Mouse (Mus musculus) liver, embryonic 11.5 days (tissue): ENCODE measurements around the gene Sdc4. TPM values are rescaled to one million over a fixed set of nuclear protein-coding genes. Genes with fewer than 3 reads are reported as not detected.

Experiments used
- ATAC-seq: fragments of 200-750 bp; cut with Nextera tagmentation; replicated peaks from 2 replicates; pipeline ENCODE4 v1.8.0; 2017; ENCODE audit warnings: moderate number of reproducible peaks, mild to moderate bottlenecking, moderate TSS enrichment, moderate library complexity; ENCODE audit not compliant: low FRiP score
- DNase-seq: peaks from one replicate; pipeline ENCODE4 v3.0.0-alpha.2; 2017; ENCODE audit warnings: low spot score
- H3K27ac ChIP-seq: fragments of 300-500 bp; sonication (generic); 2 replicates; pipeline ENCODE4 v1.5.1; 2014; ENCODE audit warnings: mild to moderate bottlenecking, low read depth, low read length, control low read depth
- H3K27me3 ChIP-seq: fragments of 300-500 bp; sonication (generic); replicated peaks from 2 replicates; pipeline ENCODE4 v1.6.1; 2014; ENCODE audit warnings: low read length, mixed read lengths; ENCODE audit not compliant: control insufficient read depth, insufficient read depth
- H3K36me3 ChIP-seq: fragments of 300-500 bp; sonication (generic); 2 replicates; pipeline ENCODE4 v1.6.1; 2014; ENCODE audit warnings: mild to moderate bottlenecking, low read length, moderate library complexity, mixed read lengths; ENCODE audit not compliant: control insufficient read depth, insufficient read depth
- H3K4me1 ChIP-seq: fragments of 300-500 bp; sonication (generic); replicated peaks from 2 replicates; pipeline ENCODE4 v1.6.1; 2014; ENCODE audit warnings: low read length, mixed read lengths; ENCODE audit not compliant: control insufficient read depth, insufficient read depth
- H3K4me2 ChIP-seq: fragments of 300-500 bp; sonication (generic); 2 replicates; pipeline ENCODE4 v1.6.1; 2014; ENCODE audit warnings: mild to moderate bottlenecking, control low read depth, moderate library complexity
- H3K4me3 ChIP-seq: fragments of 300-500 bp; sonication (generic); 2 replicates; pipeline ENCODE4 v1.5.1; 2014; ENCODE audit warnings: low read depth, low read length, control low read depth
- H3K9ac ChIP-seq: fragments of 300-500 bp; sonication (generic); 2 replicates; pipeline ENCODE4 v1.6.1; 2014; ENCODE audit warnings: low read depth, low read length, control low read depth
- H3K9me3 ChIP-seq: fragments of 300-500 bp; sonication (generic); 2 replicates; pipeline ENCODE4 v1.6.1; 2016; ENCODE audit warnings: low read length, inconsistent platforms, mixed read lengths; ENCODE audit not compliant: control insufficient read depth
- WGBS: fragments of 180-500 bp; shearing (Covaris S2); extraction: QIAGEN DNeasy Blood & Tissue Kit; methylation state at CpG from one replicate; pipeline ENCODE4 v1.1.7; 2014; 5-methylcytosine and 5-hydroxymethylcytosine counted together
- polyA plus RNA-seq: library from polyadenylated mRNA; unstranded; fragments of >200 nt; fragmentation: Nextera tagmentation; extraction: Ambion mirVana; gene quantifications from 2 replicates; pipeline ENCODE4 v1.2.1, GENCODE M21; 2014

The Sdc4 gene
- polyA plus RNA-seq, 1 experiment from 2014 or later: 38.9 TPM

- Histone ChIP-seq H3K9ac (no peak overlapping the region), H3K4me2 (no peak overlapping the region), H3K36me3 (no peaks in the 10 kb centered on the region), H3K9me3 (no peaks in the 10 kb centered on the region), H3K4me3 (no peak overlapping the region), H3K27me3 (no peaks in the 10 kb centered on the region), H3K4me1 (no peaks in the 10 kb centered on the region), H3K27ac (no peak overlapping the region)
- no peak for DNase-seq
- 79% methylated on average over 15 of the region's 15 CpGs for WGBS
- no peak for ATAC-seq
Measured at GRCm38 (mm10) chr2:164377478-164378426, 65.9 kb downstream of the Sdc4 start.

Other genes starting within 250 kb of the Sdc4 start
- not detected in 2 replicates for gene Wfdc15a, start 243.8 kb downstream of the Sdc4 start, polyA plus RNA-seq
- not detected in 2 replicates for gene Wfdc15b, start 222.2 kb downstream of the Sdc4 start, polyA plus RNA-seq
- gene Svs2, start 205.4 kb downstream of the Sdc4 start, polyA plus RNA-seq: not detected in 2 replicates
- gene Svs3b, start 187.2 kb downstream of the Sdc4 start, polyA plus RNA-seq: not detected in 2 replicates
- not detected in 2 replicates for gene Svs4, start 165.4 kb downstream of the Sdc4 start, polyA plus RNA-seq
- not detected in 2 replicates for gene Svs3a, start 154.6 kb downstream of the Sdc4 start, polyA plus RNA-seq
- gene Svs6, start 127.1 kb downstream of the Sdc4 start, polyA plus RNA-seq: not detected in 2 replicates
- gene Svs5, start 111.1 kb downstream of the Sdc4 start, polyA plus RNA-seq: not detected in 2 replicates
- 9.4 and 11.6 TPM in 2 replicates for gene Slpi, start 54.8 kb downstream of the Sdc4 start, polyA plus RNA-seq
- gene Rbpjl, start 40.7 kb downstream of the Sdc4 start, polyA plus RNA-seq: 0.04 and 0.12 TPM in 2 replicates
- gene Matn4, start 38.7 kb downstream of the Sdc4 start, polyA plus RNA-seq: 0.14 and 0.32 TPM in 2 replicates
- gene Sys1, start 13.1 kb upstream of the Sdc4 start, polyA plus RNA-seq: 49.1 and 52.8 TPM in 2 replicates
- gene Gm20458, start 17.1 kb upstream of the Sdc4 start, polyA plus RNA-seq: 4.4 and 7.4 TPM in 2 replicates
- not detected in 2 replicates for gene Trp53tg5, start 29.8 kb upstream of the Sdc4 start, polyA plus RNA-seq
- 2.1 TPM in 2 replicates for gene Dbndd2, start 42.2 kb upstream of the Sdc4 start, polyA plus RNA-seq
- gene Pigt, start 53.6 kb upstream of the Sdc4 start, polyA plus RNA-seq: 52.1 and 58.7 TPM in 2 replicates
- 8.2 and 9.1 TPM in 2 replicates for gene Wfdc2, start 118.5 kb upstream of the Sdc4 start, polyA plus RNA-seq
- gene Spint3, start 129.6 kb upstream of the Sdc4 start, polyA plus RNA-seq: not detected in 2 replicates
- not detected in 2 replicates for gene Wfdc6a, start 141.6 kb upstream of the Sdc4 start, polyA plus RNA-seq
- not detected in 2 replicates for gene Eppin, start 149.7 kb upstream of the Sdc4 start, polyA plus RNA-seq
- gene Wfdc6b, start 169.6 kb upstream of the Sdc4 start, polyA plus RNA-seq: not detected in 2 replicates
- not detected in 2 replicates for gene Wfdc8, start 169.7 kb upstream of the Sdc4 start, polyA plus RNA-seq
- not detected in 2 replicates for gene Wfdc16, start 194.9 kb upstream of the Sdc4 start, polyA plus RNA-seq
- not detected in 2 replicates for gene Wfdc10, start 212.2 kb upstream of the Sdc4 start, polyA plus RNA-seq
- gene Wfdc9, start 212.7 kb upstream of the Sdc4 start, polyA plus RNA-seq: not detected in 2 replicates
- gene Wfdc11, start 230.2 kb upstream of the Sdc4 start, polyA plus RNA-seq: not detected in 2 replicates
- gene Wfdc13, start 241.2 kb upstream of the Sdc4 start, polyA plus RNA-seq: not detected in 2 replicates